Mouse (Mus musculus) kidney, postnatal 0 days (tissue): ENCODE measurements around the gene Mettl9. TPM values are rescaled to one million over a fixed set of nuclear protein-coding genes. Genes with fewer than 3 reads are reported as not detected.

Experiments
- ATAC-seq: fragments of 200-750 bp; cut with Nextera tagmentation; replicated peaks from 2 replicates; pipeline ENCODE4 v1.8.0; 2017; ENCODE audit warnings: low read depth, moderate number of reproducible peaks, moderate TSS enrichment, moderate library complexity; ENCODE audit not compliant: low FRiP score
- DNase-seq: peaks from one replicate; pipeline ENCODE4 v3.0.0-alpha.2; 2016; ENCODE audit warnings: low spot score
- H3K27ac ChIP-seq: fragments of 300-500 bp; sonication (generic); 2 replicates; pipeline ENCODE4 v1.5.1; 2014; ENCODE audit warnings: mild to moderate bottlenecking
- H3K27me3 ChIP-seq: fragments of 300-500 bp; sonication (generic); 2 replicates; pipeline ENCODE4 v1.6.1; 2014; ENCODE audit warnings: low read length, mixed read lengths; ENCODE audit not compliant: insufficient read depth
- H3K36me3 ChIP-seq: fragments of 300-500 bp; sonication (generic); 2 replicates; pipeline ENCODE4 v1.6.1; 2014; ENCODE audit warnings: low read length, mixed read lengths; ENCODE audit not compliant: insufficient read depth
- H3K4me1 ChIP-seq: fragments of 300-500 bp; sonication (generic); replicated peaks from 2 replicates; pipeline ENCODE4 v1.6.1; 2014; ENCODE audit warnings: antibody characterized with exemption, low read length, mixed read lengths; ENCODE audit not compliant: insufficient read depth
- H3K4me2 ChIP-seq: fragments of 300-500 bp; sonication (generic); 2 replicates; pipeline ENCODE4 v1.6.1; 2014; ENCODE audit warnings: mild to moderate bottlenecking, low read length, moderate library complexity, mixed read lengths
- H3K4me3 ChIP-seq: fragments of 300-500 bp; sonication (generic); replicated peaks from 2 replicates; pipeline ENCODE4 v1.5.1; 2014; ENCODE audit warnings: low read depth, low read length
- H3K9ac ChIP-seq: fragments of 300-500 bp; sonication (generic); 2 replicates; pipeline ENCODE4 v1.6.1; 2014; ENCODE audit warnings: low read depth, low read length
- H3K9me3 ChIP-seq: fragments of 300-500 bp; sonication (generic); replicated peaks from 2 replicates; pipeline ENCODE4 v1.6.1; 2016; ENCODE audit warnings: low read length, inconsistent platforms, mixed read lengths
- CTCF ChIP-seq: IDR thresholded peaks from 2 replicates; pipeline ENCODE4 v1.5.1; 2016; ENCODE audit warnings: antibody characterized with exemption, low read depth, mild to moderate bottlenecking, moderate library complexity
- WGBS: fragments of 180-500 bp; shearing (Covaris S2); extraction: QIAGEN DNeasy Blood & Tissue Kit; methylation state at CpG from one replicate; pipeline ENCODE4 v1.1.7; 2014; 5-methylcytosine and 5-hydroxymethylcytosine counted together
- polyA plus RNA-seq: library from polyadenylated mRNA; unstranded; fragments of >200 nt; fragmentation: Nextera tagmentation; extraction: Ambion mirVana; gene quantifications from 2 replicates; pipeline ENCODE4 v1.2.1, GENCODE M21; 2015

The Mettl9 gene
- polyA plus RNA-seq, 1 experiment from 2014 or later = 177 TPM

DNA sequence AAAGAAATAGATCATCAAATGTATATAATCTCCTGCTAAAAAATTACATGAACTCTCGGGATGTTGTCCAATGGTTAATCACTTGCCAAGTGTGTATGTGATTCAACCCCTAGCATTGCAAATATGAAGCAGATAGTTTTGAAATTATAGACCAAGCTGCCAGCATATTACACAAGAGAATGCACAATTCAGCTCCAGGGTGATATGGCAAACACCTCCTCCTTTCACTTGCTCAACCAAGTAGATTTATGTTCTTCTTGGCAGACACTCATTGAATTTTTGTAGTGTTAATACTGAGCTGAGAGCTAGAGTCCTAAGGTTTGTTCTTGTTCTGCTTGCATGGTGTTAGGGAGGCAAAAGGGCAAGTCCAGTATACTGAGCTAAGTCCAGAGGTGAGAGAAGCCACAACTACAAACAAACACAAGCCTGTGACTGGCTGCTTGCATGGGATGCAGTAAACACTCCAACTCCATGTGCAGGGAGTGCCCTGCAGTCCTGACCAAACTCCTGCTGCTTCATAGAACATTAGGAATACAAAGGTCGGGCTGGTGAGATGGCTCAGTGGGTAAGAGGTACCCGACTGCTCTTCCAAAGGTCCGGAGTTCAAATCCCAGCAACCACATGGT is 30.3 kb upstream of the Mettl9 start:
- Histone ChIP-seq H3K9me3 (no peaks in the 10 kb centered on the region), H3K4me3 (no peak overlapping the region), H3K27me3 (no peaks in the 10 kb centered on the region), H3K36me3 (no peaks in the 10 kb centered on the region), H3K4me1 (no peaks in the 10 kb centered on the region), H3K4me2 (no peak overlapping the region), H3K27ac (no peak overlapping the region), H3K9ac (no peak overlapping the region)
- WGBS = 77% methylated on average over 4 of the region's 4 CpGs
- no peak for TF ChIP-seq CTCF
- ATAC-seq = peak; percentile 95
- DNase-seq = peak; percentile 21

DNA sequence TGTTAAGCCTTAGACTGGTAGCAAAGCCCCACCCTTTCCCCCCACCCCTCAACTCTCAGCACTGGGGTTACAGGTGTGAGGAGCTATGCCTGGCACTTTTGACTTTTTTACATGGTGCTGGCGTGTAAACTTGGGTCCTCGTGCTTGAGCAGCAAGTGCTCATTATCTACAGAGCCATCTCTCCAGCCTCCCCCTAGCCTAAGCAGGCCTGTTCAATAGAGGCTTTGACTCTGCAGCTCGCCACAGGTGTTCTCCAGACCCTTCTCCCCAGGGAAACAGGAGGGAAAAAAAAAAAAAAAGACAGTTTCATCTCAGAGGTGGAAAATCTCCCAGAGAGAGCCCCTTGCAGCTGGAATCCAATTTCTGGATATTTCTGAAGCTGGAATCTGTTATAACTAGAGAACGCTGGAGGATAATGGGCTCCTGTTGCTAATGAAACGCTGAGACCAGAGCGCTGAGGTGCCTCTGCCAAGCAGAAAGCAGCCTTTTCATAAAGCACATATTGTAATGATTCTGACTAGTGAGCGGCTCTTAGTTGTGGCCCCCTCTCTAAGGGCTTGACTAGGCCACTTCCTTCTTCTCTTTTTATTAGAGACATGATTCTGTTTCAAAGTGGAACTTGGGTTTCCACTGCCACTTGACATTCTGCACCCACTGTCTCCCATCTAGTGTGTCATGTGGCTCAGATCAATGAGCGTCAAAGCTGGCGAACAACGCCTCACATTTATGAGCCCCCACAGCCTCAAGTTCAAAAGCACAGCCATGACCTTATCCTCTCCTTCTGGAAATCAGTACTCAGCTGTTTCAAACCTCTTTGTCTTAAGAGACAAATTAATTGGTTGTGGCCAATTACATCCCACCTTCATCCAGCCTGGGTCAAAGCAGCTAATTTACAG is 22.2 kb upstream of the Mettl9 start:
- TF ChIP-seq CTCF = no peak
- Histone ChIP-seq H3K9me3 (no peaks in the 10 kb centered on the region), H3K4me1 (no peaks in the 10 kb centered on the region), H3K27me3 (no peaks in the 10 kb centered on the region), H3K4me2 (no peak overlapping the region), H3K9ac (no peak overlapping the region), H3K27ac (no peak overlapping the region), H3K36me3 (no peaks in the 10 kb centered on the region), H3K4me3 (no peak overlapping the region)
- DNase-seq = no peak
- 64% methylated on average over 10 of the region's 10 CpGs for WGBS
- no peak for ATAC-seq

DNA sequence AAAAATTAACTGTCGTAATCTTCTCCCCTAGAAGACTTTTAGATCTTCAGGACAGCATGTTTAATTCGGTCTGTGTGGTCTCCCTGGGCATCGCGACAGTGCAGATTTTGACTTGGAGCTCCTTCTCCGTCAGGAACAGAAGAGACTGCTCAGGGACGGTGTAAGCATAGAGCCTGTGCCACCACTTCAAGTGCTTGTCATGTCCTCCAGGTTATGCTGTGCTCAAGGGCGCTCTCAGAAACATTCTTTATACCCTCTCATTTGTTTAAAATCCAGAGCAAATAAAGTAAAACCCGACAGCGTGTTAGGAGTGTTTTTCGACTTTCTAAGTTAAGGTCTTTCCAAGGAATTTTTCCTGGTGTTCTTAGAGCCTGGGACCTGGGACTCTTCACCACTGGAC is 19.8 kb upstream of the Mettl9 start:
- H3K4me2 ChIP-seq = no peak overlapping the region
- no peaks in the 10 kb centered on the region for H3K36me3 ChIP-seq
- ATAC-seq = no peak
- no peak overlapping the region for H3K4me3 ChIP-seq
- H3K4me1 ChIP-seq = no peaks in the 10 kb centered on the region
- TF ChIP-seq CTCF = no peak
- H3K27ac ChIP-seq = no peak overlapping the region
- H3K27me3 ChIP-seq = no peaks in the 10 kb centered on the region
- H3K9ac ChIP-seq = no peak overlapping the region
- DNase-seq = no peak
- WGBS = 89% methylated on average over 10 of the region's 10 CpGs
- no peaks in the 10 kb centered on the region for H3K9me3 ChIP-seq

DNA sequence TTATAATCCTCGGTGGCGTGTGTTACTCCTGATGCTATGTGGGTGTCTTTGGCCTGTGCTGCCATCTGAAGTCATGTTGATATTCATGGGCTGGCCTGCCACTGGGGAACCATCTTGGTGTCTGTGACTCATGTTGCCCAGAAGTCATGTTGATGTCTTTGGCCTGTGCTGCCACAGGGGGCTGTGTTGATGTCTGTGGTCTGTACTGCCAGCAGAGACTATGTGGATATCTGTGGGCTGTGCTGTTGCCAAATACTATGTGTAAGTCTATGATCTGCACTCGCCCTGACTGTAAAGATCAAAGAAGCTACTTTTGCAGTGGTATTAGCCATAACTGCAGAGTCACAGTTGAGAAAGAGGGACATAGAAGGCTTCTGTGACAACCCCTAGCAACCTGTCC is 15.5 kb upstream of the Mettl9 start:
- Histone ChIP-seq H3K27ac (no peak overlapping the region), H3K4me1 (no peaks in the 10 kb centered on the region), H3K4me3 (no peak overlapping the region), H3K36me3 (no peaks in the 10 kb centered on the region), H3K9ac (no peak overlapping the region), H3K9me3 (no peaks in the 10 kb centered on the region), H3K4me2 (no peak overlapping the region), H3K27me3 (no peaks in the 10 kb centered on the region)
- TF ChIP-seq CTCF = no peak
- ATAC-seq (no peak), DNase-seq (no peak)
- 83% methylated on average over 3 of the region's 3 CpGs for WGBS

DNA sequence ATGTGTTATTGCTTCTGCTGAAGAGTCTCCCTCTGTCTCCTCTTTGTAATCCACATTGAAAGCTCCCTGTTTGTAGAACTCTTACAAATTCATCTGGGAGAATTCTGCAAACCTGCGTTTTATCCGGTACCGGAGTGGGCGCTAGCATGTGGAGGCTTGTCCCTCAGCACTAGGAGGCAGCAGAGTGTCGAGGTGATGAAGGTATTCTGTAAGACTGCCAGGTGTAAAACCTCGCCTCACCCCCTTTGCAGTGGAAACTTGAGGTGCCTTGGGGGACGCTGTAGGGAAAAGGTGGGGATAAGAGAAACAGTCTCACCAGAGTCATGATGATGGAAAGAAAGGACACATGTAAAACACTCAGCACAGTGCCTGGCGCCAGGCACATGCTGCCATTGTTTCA is 14.0 kb upstream of the Mettl9 start:
- no peaks in the 10 kb centered on the region for H3K27me3 ChIP-seq
- no peak overlapping the region for H3K4me2 ChIP-seq
- H3K9ac ChIP-seq = no peak overlapping the region
- H3K9me3 ChIP-seq = no peaks in the 10 kb centered on the region
- 29% methylated on average over 8 of the region's 8 CpGs for WGBS
- peak; percentile 67 for TF ChIP-seq CTCF
- no peaks in the 10 kb centered on the region for H3K4me1 ChIP-seq
- ATAC-seq (no peak), DNase-seq (no peak)
- no peak overlapping the region for H3K27ac ChIP-seq
- no peaks in the 10 kb centered on the region for H3K36me3 ChIP-seq
- H3K4me3 ChIP-seq = no peak overlapping the region

DNA sequence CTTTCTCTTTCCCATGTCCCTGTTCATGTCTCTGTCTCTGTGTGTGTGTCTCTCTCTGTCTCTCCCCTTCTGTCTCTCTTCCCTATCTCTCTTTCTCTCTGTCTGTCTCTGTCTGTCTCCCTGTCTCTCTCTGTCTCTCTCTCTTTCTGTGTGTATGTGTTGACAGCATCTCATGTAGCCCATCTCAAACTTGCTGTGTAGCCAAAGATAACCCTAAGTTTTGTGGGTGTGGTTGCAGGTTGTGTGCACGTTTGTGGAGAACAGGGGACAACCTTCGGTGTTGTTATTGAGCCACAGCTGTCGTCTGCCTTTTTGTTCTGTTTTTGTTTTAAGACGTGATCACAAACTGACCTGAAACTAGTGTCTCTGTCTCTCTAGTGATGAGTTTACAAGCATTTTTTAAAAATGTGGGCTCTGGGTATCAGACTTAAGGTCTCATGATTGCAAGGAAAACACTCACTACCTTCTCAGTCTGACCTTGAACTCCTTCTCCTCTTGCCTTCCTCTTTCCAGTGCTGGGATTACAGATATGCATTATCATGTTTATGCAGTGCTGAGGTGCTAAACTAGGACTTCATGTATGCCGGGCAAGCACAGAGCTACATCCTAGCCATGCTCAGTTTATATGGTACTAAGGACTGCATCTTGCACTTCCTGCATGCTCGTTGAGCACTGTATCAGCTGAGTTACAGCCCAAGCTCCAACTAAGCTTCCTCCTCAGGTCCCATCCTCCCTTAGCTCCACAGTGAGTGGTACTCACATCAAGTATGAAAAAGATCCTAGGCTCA is 8.8 kb upstream of the Mettl9 start:
- Histone ChIP-seq H3K9ac (no peak overlapping the region), H3K36me3 (no peaks in the 10 kb centered on the region), H3K9me3 (no peaks in the 10 kb centered on the region), H3K27ac (no peak overlapping the region), H3K4me1 (no peaks in the 10 kb centered on the region), H3K4me3 (no peak overlapping the region), H3K4me2 (no peak overlapping the region), H3K27me3 (no peaks in the 10 kb centered on the region)
- WGBS = 64% methylated on average over 6 of the region's 6 CpGs
- DNase-seq = no peak
- ATAC-seq = no peak
- TF ChIP-seq CTCF = no peak
